In the genomic region with DNA sequence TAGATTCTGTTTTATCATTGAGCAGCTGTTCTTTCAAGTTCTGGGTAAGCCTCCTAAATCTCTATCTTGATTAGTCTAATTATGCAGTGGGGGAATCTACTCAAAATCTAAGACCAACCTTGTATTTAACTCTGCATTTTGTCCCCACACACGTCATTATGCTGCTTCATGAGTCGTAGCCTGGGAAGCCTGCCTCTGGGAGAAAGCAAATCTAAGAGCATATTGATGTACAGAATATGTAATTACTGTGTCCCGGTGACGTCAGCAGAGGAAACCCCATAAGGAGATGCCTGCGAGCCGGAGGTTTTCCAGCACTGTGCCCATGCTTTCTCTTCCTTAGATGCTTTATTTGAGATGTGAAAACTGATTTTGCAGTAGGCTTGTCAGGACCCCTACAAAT, we compare ENCODE assay signal across 10 mouse cellular contexts.
A peak's percentile ranks its signal among the peaks of the same experiment; 100 is the strongest.
DNase-seq lines count a peak whose midpoint lies in the region; ATAC-seq lines count a peak whose summit lies in the region.
"Had no signal": no experiment of that assay in that cellular context is flagged by ENCODE, and none has a peak within 500 bp of the region (broad histone marks: within the 10 kb centered on the region; RNA-seq: fewer than 3 reads in every experiment).

No protein-coding gene starts in this region.

- intact Hi-C loops in left cerebral cortex, postnatal 36 days (cut with DNase I) = no loop called here

- peak; percentile 10 to 19 for DNase-seq in layer of hippocampus, adult 8-10 months (ENCODE audit: low spot score in 2 of 2)
- DNase-seq in layer of hippocampus, postnatal 25 days (ENCODE audit: extremely low spot score in 1 of 2, low spot score in 1 of 2) = no peak
- peak; percentile 11 to 15 for DNase-seq in frontal cortex, postnatal 25 days (ENCODE audit: low spot score in 2 of 2)
- peak; percentile 9 to 20 for DNase-seq in left cerebral cortex, postnatal 36 days (ENCODE audit: low spot score in 2 of 2)
- peak; percentile 3 to 38 for DNase-seq in right cerebral cortex, postnatal 36 days (ENCODE audit: low spot score in 2 of 2)
- no peak for DNase-seq in adrenal gland, postnatal 10 days
- no peak for DNase-seq in thymus, postnatal 36 days
- DNase-seq: lung, adult 2 months had no signal

- ATAC-seq in megakaryocyte-erythroid progenitor cell, adult 5-6 weeks (replicated peaks; ENCODE audit: low FRiP score, low TSS enrichment, poor library complexity, severe bottlenecking) = no peak
- ATAC-seq: intestine, embryonic 15.5 days had no signal

Comparison
In these comparisons a context has a peak if more than half of its experiments do, and no peak if none do; other contexts are left out.
1. DNase-seq: peak in layer of hippocampus, adult 8-10 months (2 of 2), frontal cortex, postnatal 25 days (2 of 2), left cerebral cortex, postnatal 36 days (2 of 2) and right cerebral cortex, postnatal 36 days (2 of 2); none in layer of hippocampus, postnatal 25 days (0 of 2), adrenal gland, postnatal 10 days (single experiment) and thymus, postnatal 36 days (0 of 2).